Mouse (Mus musculus): ENCODE data around the gene Sema6d. TPM values are rescaled to one million over a fixed set of nuclear protein-coding genes. Genes with fewer than 3 reads are reported as not detected.
A peak's percentile ranks its signal among the peaks of the same experiment; 100 is the strongest.

Gene Sema6d
- total and polyA plus RNA-seq, 2 experiments from 2014 or later, result 22.6 to 64.8 TPM

DNA sequence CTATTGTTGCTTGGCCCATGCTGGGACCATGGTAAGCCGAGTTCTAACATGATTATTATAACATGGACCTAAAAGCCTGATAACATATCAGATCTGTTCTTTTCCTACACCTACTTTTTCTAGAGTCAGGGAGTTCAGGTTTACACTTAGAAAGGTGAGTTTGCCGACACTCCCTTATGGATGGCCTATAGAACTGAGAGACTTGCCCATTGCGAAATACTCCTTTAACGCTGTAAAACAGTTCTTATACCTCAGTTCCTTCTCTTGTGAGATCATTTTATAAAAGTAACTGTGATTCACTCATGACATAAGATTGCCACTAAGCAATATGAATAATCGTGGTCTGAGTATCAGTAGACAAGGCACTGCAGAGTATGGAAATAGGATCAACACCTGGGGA is 307.5 kb downstream of the Sema6d start:
- Histone ChIP-seq H3K27ac (ENCODE audit: low read depth, low read length) (no peak overlapping the region), H3K27me3 (ENCODE audit: insufficient read depth, low read length) (no peaks in the 10 kb centered on the region), H3K9me3 (ENCODE audit: low read length) (no peaks in the 10 kb centered on the region), H3K9ac (replicated peaks; ENCODE audit: low read length, poor library complexity, severe bottlenecking) (no peak overlapping the region), H3K4me1 (ENCODE audit: insufficient read depth, low read length) (no peaks in the 10 kb centered on the region), H3K4me3 (ENCODE audit: low read depth, low read length) (no peak overlapping the region), H3K4me2 (ENCODE audit: low read depth, low read length, poor library complexity, severe bottlenecking) (no peak overlapping the region), H3K36me3 (ENCODE audit: insufficient read depth, low read length) (no peaks in the 10 kb centered on the region)
- 93% methylated on average over 5 of the region's 5 CpGs for WGBS
- DNase-seq (ENCODE audit: low spot score) (no peak), ATAC-seq (ENCODE audit: low FRiP score) (no peak)
- TF ChIP-seq CTCF (IDR thresholded peaks at IDR 0.05), result no peak

DNA sequence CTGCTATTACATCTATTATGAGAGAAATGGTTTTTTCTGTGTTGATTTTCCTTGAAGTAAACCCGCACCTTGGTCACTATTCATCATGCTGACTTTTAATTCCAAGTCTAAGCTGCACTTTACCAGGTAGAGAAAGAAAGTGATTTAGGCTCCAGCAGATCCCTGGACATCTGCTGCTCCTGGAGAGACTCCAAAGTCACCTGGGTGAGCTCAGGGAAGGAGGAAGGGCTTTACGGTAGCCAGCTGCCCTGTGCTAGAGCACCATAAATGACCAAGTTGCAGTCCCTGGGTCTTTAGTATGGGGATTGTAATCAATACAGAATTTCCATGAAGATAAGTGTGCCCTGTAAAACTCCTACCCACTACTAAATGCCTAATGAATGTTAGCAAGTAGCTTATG is 309.8 kb downstream of the Sema6d start:
- DNase-seq (ENCODE audit: low spot score), result no peak
- TF ChIP-seq CTCF (IDR thresholded peaks at IDR 0.05), result no peak
- Histone ChIP-seq H3K4me1 (ENCODE audit: insufficient read depth, low read length) (no peaks in the 10 kb centered on the region), H3K27ac (ENCODE audit: low read depth, low read length) (no peak overlapping the region), H3K4me3 (ENCODE audit: low read depth, low read length) (no peak overlapping the region), H3K9me3 (ENCODE audit: low read length) (no peaks in the 10 kb centered on the region), H3K36me3 (ENCODE audit: insufficient read depth, low read length) (no peaks in the 10 kb centered on the region), H3K9ac (replicated peaks; ENCODE audit: low read length, poor library complexity, severe bottlenecking) (no peak overlapping the region), H3K27me3 (ENCODE audit: insufficient read depth, low read length) (no peaks in the 10 kb centered on the region), H3K4me2 (ENCODE audit: low read depth, low read length, poor library complexity, severe bottlenecking) (no peak overlapping the region)
- no peak for ATAC-seq (ENCODE audit: low FRiP score)
- WGBS, result 95% methylated on average over 2 of the region's 2 CpGs

DNA sequence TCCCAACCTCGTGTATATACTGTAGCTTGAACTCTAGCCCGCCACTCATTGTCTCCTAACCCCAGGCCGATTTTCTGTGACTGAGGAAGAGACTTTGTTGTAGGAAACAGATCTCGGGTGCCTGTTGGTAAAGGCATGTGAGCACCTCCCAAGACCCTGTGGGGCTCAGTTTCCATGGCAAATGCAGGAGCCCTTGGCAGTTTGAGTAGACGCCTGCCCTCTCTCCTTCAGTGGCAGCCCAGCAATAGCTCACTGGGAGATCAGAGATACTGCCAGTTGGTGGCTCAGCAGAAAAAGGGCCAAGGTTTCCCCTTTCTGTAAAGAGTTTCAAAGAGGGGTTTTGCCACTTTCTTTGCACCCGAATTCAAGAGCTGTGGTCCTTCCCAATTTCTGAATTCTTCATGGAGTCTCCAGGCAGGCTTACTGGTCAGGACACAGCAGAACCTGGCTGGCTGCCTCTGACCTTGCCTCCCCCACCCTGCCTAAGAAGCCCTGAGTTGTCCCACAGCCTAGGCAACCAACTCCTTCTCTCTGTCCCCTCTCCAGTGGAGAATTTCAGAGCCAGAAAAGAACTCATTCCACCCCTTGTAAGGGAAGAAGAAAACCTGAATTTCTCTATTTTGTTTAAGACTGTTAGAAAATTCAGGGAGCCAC is 312.1 kb downstream of the Sema6d start:
- Histone ChIP-seq H3K4me2 (ENCODE audit: low read depth, low read length, poor library complexity, severe bottlenecking) (no peak overlapping the region), H3K4me3 (ENCODE audit: low read depth, low read length) (no peak overlapping the region), H3K27ac (ENCODE audit: low read depth, low read length) (no peak overlapping the region), H3K27me3 (ENCODE audit: insufficient read depth, low read length) (no peaks in the 10 kb centered on the region), H3K4me1 (ENCODE audit: insufficient read depth, low read length) (no peaks in the 10 kb centered on the region), H3K9ac (replicated peaks; ENCODE audit: low read length, poor library complexity, severe bottlenecking) (no peak overlapping the region), H3K9me3 (ENCODE audit: low read length) (no peaks in the 10 kb centered on the region), H3K36me3 (ENCODE audit: insufficient read depth, low read length) (no peaks in the 10 kb centered on the region)
- peak; percentile 40 for DNase-seq (ENCODE audit: low spot score)
- no peak for TF ChIP-seq CTCF (IDR thresholded peaks at IDR 0.05)
- WGBS, result 59% methylated on average over 6 of the region's 6 CpGs
- no peak for ATAC-seq (ENCODE audit: low FRiP score)

DNA sequence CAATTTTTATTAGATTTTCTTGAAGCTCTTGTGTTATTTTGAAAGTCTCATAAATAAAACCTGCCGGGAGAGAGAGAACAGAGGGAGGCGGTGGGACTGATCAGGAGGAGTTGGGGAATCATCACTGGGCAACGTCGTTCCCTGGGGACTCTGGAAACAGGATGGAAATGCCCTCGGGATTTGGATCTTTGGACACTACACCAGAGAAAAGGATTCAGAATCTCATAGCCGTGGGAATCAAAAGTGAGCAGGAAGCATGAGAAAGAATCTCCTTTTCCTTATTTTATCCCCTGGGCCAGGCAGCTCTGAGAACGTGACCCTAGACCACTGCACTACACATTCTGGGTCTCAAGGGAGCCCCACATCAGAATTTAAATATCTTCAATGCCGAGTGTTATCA is 313.8 kb downstream of the Sema6d start:
- no peaks in the 10 kb centered on the region for H3K9me3 ChIP-seq (ENCODE audit: low read length)
- TF ChIP-seq CTCF (IDR thresholded peaks at IDR 0.05), result no peak
- H3K4me3 ChIP-seq (ENCODE audit: low read depth, low read length), result no peak overlapping the region
- no peak for ATAC-seq (ENCODE audit: low FRiP score)
- H3K4me2 ChIP-seq (ENCODE audit: low read depth, low read length, poor library complexity, severe bottlenecking), result no peak overlapping the region
- no peak overlapping the region for H3K9ac ChIP-seq (replicated peaks; ENCODE audit: low read length, poor library complexity, severe bottlenecking)
- DNase-seq (ENCODE audit: low spot score), result no peak
- no peak overlapping the region for H3K27ac ChIP-seq (ENCODE audit: low read depth, low read length)
- H3K4me1 ChIP-seq (ENCODE audit: insufficient read depth, low read length), result no peaks in the 10 kb centered on the region
- H3K36me3 ChIP-seq (ENCODE audit: insufficient read depth, low read length), result no peaks in the 10 kb centered on the region
- no peaks in the 10 kb centered on the region for H3K27me3 ChIP-seq (ENCODE audit: insufficient read depth, low read length)
- WGBS, result 73% methylated on average over 8 of the region's 8 CpGs

DNA sequence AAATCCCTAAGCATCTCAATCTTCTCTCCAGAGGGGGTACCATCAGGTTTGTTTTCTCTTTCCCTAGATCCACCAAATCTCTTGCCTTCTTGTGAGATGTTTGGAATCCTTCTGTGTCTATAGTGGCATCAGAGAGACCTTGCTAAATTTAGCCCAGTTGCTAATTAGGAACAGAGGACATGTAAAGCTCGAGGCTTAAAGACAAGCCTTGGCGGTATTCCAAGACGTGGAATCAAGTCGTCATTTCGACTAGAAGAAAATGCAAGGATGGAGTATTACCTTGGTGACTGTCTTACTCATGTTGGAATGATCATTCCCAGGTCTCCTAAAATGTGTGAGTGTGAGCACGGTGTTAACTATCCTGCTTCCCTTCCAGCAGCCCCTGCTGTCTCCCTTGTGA is 314.2 kb downstream of the Sema6d start:
- no peak overlapping the region for H3K4me3 ChIP-seq (ENCODE audit: low read depth, low read length)
- no peak for ATAC-seq (ENCODE audit: low FRiP score)

DNA sequence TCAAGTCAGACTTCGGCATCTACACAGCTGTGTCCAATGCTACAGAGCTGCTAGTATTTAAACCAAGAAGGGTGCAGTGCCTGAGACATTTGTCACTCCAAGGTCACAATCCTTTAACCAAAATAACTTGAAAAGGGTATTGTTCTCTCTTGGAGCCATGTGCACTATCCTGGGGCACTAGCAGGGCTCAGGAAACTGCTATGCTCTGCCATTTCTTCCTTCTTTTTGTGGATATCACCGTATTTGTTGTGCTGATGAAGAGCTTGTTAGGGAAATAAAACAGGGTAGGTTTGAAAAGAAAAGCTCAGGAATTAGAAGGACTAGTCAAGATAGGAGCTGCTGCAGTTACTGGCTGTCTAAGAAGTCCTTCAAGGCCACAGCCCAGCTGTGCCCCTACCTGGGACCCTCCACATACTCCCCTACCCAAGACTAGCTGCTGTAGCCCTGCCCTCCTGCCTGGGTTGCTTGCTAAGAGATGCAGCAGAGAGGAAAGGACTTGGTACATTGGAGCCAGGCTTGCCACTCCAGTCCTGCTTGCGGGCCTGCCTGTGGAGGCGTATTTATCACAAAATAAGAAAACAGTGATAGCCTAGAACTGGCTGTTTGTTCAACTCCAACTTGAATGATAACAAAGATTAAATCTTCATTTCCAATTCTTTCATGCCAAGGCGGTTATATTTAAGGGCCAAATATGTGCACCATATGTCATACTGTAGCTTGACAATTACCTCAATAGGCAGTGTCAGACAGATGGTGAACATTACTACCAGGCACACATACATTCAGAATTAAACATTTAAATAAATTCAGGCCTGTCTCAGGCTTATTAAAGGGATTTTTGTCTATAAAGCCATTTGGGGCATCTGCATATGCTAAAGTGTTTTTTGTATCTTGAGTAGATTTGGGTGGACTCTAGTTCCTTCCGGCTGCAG is 315.1 kb downstream of the Sema6d start:
- no peak for ATAC-seq (ENCODE audit: low FRiP score)
- DNase-seq (ENCODE audit: low spot score), result no peak
- Histone ChIP-seq H3K9me3 (ENCODE audit: low read length) (no peaks in the 10 kb centered on the region), H3K27me3 (ENCODE audit: insufficient read depth, low read length) (no peaks in the 10 kb centered on the region), H3K4me1 (ENCODE audit: insufficient read depth, low read length) (no peaks in the 10 kb centered on the region), H3K4me2 (ENCODE audit: low read depth, low read length, poor library complexity, severe bottlenecking) (no peak overlapping the region), H3K4me3 (ENCODE audit: low read depth, low read length) (no peak overlapping the region), H3K36me3 (ENCODE audit: insufficient read depth, low read length) (no peaks in the 10 kb centered on the region), H3K27ac (ENCODE audit: low read depth, low read length) (no peak overlapping the region), H3K9ac (replicated peaks; ENCODE audit: low read length, poor library complexity, severe bottlenecking) (no peak overlapping the region)
- WGBS, result 81% methylated on average over 6 of the region's 6 CpGs
- no peak for TF ChIP-seq CTCF (IDR thresholded peaks at IDR 0.05)

More for the DNA sequence above, 314.2 kb downstream of the Sema6d start:
- 53% methylated on average over 6 of the region's 6 CpGs for WGBS
- Histone ChIP-seq H3K27ac (ENCODE audit: low read depth, low read length) (no peak overlapping the region), H3K27me3 (ENCODE audit: insufficient read depth, low read length) (no peaks in the 10 kb centered on the region), H3K36me3 (ENCODE audit: insufficient read depth, low read length) (no peaks in the 10 kb centered on the region), H3K4me2 (ENCODE audit: low read depth, low read length, poor library complexity, severe bottlenecking) (no peak overlapping the region), H3K9ac (replicated peaks; ENCODE audit: low read length, poor library complexity, severe bottlenecking) (no peak overlapping the region), H3K9me3 (ENCODE audit: low read length) (no peaks in the 10 kb centered on the region), H3K4me1 (ENCODE audit: insufficient read depth, low read length) (no peaks in the 10 kb centered on the region)
- no peak for TF ChIP-seq CTCF (IDR thresholded peaks at IDR 0.05)
- DNase-seq (ENCODE audit: low spot score), result peak; percentile 43

All from midbrain, postnatal 0 days (tissue).